Mouse (Mus musculus) lung, embryonic 16.5 days (tissue): Measurements from ENCODE around the gene Fbxo17. TPM values are rescaled to one million over a fixed set of nuclear protein-coding genes. Genes with fewer than 3 reads are reported as not detected.

Source experiments
- ATAC-seq: fragments of 200-750 bp; cut with Nextera tagmentation; 2 replicates; pipeline ENCODE4 v1.8.0; 2017; ENCODE audit warnings: low read depth, mild to moderate bottlenecking, moderate library complexity
- H3K27ac ChIP-seq: fragments of 300-500 bp; sonication (generic); 2 replicates; pipeline ENCODE4 v1.5.1; 2014; ENCODE audit warnings: mild to moderate bottlenecking, control low read depth, low read length
- H3K27me3 ChIP-seq: fragments of 300-500 bp; sonication (generic); 2 replicates; pipeline ENCODE4 v1.6.1; 2014; ENCODE audit warnings: low read depth, low read length, mixed read lengths; ENCODE audit not compliant: control insufficient read depth, insufficient read depth
- H3K36me3 ChIP-seq: fragments of 300-500 bp; sonication (generic); 2 replicates; pipeline ENCODE4 v1.6.1; 2014; ENCODE audit warnings: low read length; ENCODE audit not compliant: control insufficient read depth, insufficient read depth
- H3K4me1 ChIP-seq: fragments of 300-500 bp; sonication (generic); replicated peaks from 2 replicates; pipeline ENCODE4 v1.6.1; 2014; ENCODE audit warnings: low read length, mixed read lengths; ENCODE audit not compliant: control insufficient read depth, insufficient read depth
- H3K4me2 ChIP-seq: fragments of 300-500 bp; sonication (generic); 2 replicates; pipeline ENCODE4 v1.6.1; 2014; ENCODE audit warnings: low read depth, low read length, control low read depth
- H3K4me3 ChIP-seq: fragments of 300-500 bp; sonication (generic); 2 replicates; pipeline ENCODE4 v1.5.1; 2014; ENCODE audit warnings: mild to moderate bottlenecking, low read length, control low read depth
- H3K9ac ChIP-seq: fragments of 300-500 bp; sonication (generic); 2 replicates; pipeline ENCODE4 v1.6.1; 2014; ENCODE audit warnings: low read length, control low read depth
- H3K9me3 ChIP-seq: fragments of 300-500 bp; sonication (generic); 2 replicates; pipeline ENCODE4 v1.6.1; 2016; ENCODE audit warnings: low read length; ENCODE audit not compliant: control insufficient read depth
- WGBS: fragments of 180-500 bp; shearing (Covaris S2); extraction: QIAGEN DNeasy Blood & Tissue Kit; methylation state at CpG from one replicate; pipeline ENCODE4 v1.1.7; 2014; 5-methylcytosine and 5-hydroxymethylcytosine counted together
- polyA plus RNA-seq: library from polyadenylated mRNA; unstranded; fragments of >200 nt; fragmentation: Nextera tagmentation; extraction: Ambion mirVana; gene quantifications from 2 replicates; pipeline ENCODE4 v1.2.1, GENCODE M21; 2015

Fbxo17 gene
- polyA plus RNA-seq, 1 experiment from 2014 or later = 15.8 TPM

- peaks cover 11% of the 10 kb centered on the region for H3K36me3 ChIP-seq
Measured at GRCm38 (mm10) chr7:28749935-28750334, 33.3 kb downstream of the Fbxo17 start.

DNA sequence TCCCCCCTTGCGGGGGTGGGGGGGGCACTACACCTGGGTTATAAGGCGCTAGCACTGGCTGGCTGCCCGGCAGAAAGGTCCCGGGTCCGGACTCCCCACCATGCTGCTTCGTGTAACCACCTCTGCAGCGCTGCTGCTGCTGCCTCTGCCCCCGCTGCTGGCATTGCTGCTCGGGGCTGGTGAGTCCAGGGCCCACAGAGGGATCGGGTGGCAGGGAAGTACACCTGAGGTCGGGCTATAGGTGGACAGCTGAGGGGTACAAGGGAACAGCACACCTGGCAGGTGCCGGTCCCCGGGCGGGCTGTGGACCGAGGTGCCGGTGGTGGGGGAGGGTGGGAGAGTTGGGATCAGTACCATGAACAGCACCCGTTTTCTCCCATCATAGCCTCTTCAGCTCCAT, 39.5 kb downstream of the Fbxo17 start, which contains the start of gene Ccer2:
TSS of gene Ccer2 (plus strand) at position 96 of the 400 bp plus-strand sequence.
- Histone ChIP-seq H3K4me2 (no peak within 1 kb of the TSS), H3K4me3 (no peak within 1 kb of the TSS), H3K36me3 (peaks cover 15% of the 10 kb centered on the region), H3K9me3 (no peaks in the 10 kb centered on the region), H3K27ac (no peak within 1 kb of the TSS), H3K9ac (no peak within 1 kb of the TSS), H3K4me1 (peaks cover 2% of the 10 kb centered on the region; the same call in 1 of the 2 replicates), H3K27me3 (peaks cover 8% of the 10 kb centered on the region)
- ATAC-seq = no peak
- 1% methylated on average over 17 of the region's 17 CpGs for WGBS

More at GRCm38 (mm10) chr7:28749935-28750334, 33.3 kb downstream of the Fbxo17 start:
- Histone ChIP-seq H3K4me1 (no peaks in the 10 kb centered on the region), H3K27me3 (no peaks in the 10 kb centered on the region), H3K9me3 (no peaks in the 10 kb centered on the region), H3K9ac (no peak overlapping the region), H3K4me3 (no peak overlapping the region), H3K4me2 (no peak overlapping the region), H3K27ac (no peak overlapping the region)
- ATAC-seq = no peak
- WGBS = 91% methylated on average over 7 of the region's 7 CpGs

DNA sequence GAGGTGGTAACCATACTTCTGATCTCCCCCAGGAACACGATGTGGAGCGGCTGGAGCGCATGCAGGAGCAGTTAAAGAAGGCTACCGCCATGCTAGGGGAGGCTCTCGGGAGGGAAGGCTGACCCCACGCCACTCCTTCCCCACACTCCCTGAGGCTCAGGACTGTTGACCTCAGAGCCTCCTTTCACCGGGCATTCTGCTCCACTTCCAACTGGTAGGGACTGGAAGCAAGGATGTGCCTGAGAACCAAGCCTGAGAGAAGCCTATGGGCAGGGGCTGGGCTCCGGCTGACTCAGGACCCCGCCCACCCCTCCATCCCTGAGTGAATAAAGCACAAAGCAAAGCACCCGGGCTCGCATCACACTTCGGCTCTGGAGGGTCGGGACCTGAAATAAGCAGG, 42.0 kb downstream of the Fbxo17 start:
- H3K4me3 ChIP-seq = no peak overlapping the region
- peaks cover 2% of the 10 kb centered on the region; the same call in 1 of the 2 replicates for H3K4me1 ChIP-seq
- H3K27ac ChIP-seq = no peak overlapping the region
- 86% methylated on average over 13 of the region's 13 CpGs for WGBS
- H3K9ac ChIP-seq = no peak overlapping the region
- no peak overlapping the region for H3K4me2 ChIP-seq
- H3K27me3 ChIP-seq = peaks cover 8% of the 10 kb centered on the region
- H3K9me3 ChIP-seq = no peaks in the 10 kb centered on the region
- ATAC-seq = no peak
- H3K36me3 ChIP-seq = peaks cover 15% of the 10 kb centered on the region

DNA sequence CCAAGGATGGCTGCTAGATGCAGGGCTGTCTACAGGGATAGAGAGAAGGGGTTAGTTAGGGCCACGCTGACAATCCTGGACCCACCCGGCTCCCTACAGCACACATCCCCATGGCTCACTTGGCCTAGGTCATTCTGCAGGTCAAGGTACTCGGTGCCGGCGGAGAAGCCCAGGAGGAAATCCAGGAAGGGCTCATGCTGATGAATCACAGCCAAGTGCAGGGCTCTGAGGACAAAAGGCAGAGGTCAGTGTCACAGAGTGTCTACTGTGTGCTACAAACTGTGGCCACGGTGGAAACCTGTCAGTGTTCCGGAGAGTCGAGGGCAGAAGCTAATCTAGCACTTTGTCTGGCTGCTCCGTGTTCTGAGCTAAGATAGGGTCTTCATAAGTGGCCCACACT, 45.3 kb downstream of the Fbxo17 start:
- ATAC-seq = no peak
- Histone ChIP-seq H3K9ac (no peak overlapping the region), H3K4me1 (peaks cover 8% of the 10 kb centered on the region), H3K4me3 (no peak overlapping the region), H3K9me3 (no peaks in the 10 kb centered on the region), H3K27me3 (no peaks in the 10 kb centered on the region), H3K4me2 (no peak overlapping the region), H3K36me3 (peaks cover 14% of the 10 kb centered on the region; the same call in 1 of the 2 replicates), H3K27ac (no peak overlapping the region)
- 88% methylated on average over 9 of the region's 9 CpGs for WGBS

DNA sequence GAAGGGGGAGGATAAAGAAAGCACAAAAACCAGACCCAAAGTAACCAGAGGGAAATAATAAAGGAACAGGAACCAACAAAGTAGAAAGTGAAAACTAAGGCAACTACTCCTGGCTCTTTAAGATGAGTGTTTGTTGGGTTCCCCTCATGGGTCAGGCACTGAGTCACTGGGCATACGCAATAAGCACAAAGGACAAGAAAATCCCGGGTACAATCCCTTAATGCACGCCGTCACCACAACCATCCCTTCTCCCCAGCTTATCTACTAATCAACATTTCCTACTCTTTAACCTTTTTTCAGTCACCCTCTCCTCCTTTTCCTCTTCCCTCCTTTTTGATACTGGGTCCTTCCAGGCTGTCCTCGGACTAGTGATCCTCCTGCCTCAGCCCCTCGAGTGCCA, 48.6 kb downstream of the Fbxo17 start:
- Histone ChIP-seq H3K9me3 (no peaks in the 10 kb centered on the region), H3K27ac (no peak overlapping the region), H3K4me1 (peaks cover 17% of the 10 kb centered on the region), H3K27me3 (no peaks in the 10 kb centered on the region), H3K4me3 (peak overlapping the region; percentile 90; the same call in 1 of the 2 replicates), H3K9ac (no peak overlapping the region), H3K36me3 (peaks cover 4% of the 10 kb centered on the region; the same call in 1 of the 2 replicates), H3K4me2 (peak overlapping the region; percentile 84)
- WGBS = 83% methylated on average over 6 of the region's 6 CpGs
- no peak for ATAC-seq

DNA sequence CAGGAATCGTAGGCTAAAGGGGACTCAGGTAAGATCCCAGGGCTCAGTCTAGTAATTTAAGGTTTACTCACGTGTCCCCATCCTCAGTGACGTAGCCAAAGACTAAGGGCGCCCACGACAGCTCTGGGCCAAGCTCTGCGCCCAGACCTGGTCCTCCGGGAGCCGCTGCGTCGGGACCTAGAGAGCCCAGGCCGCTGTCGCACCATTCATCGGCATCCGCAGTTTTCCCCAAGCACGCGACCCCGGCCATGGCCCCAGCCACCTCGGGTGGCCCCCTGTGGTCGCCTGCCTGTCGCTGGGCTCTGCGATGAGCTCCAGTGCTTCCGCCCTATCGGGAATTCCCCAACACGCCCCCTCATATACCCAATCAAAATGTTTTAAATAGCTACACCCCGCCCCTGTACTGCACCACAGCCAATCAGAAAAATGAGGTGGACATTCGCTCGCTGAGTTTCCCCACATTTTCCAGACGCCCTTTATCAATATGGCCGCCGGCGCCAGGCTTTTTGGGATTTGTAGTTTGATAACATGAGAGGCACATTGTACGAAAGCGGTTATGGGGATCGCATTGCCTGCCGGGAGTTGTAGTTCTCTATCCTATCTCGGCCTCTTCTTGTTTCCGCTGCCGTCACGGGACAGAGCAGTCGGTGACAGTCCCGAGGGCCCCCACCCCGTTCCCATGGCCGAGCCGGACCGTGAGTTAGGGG, 49.7 kb downstream of the Fbxo17 start, which contains the start of gene Sirt2:
TSS of gene Sirt2 (plus strand) at position 563 of the 707 bp plus-strand sequence.
- ATAC-seq = peak; percentile 98
- no peak within 1 kb of the TSS for H3K27ac ChIP-seq
- under 1% methylated on average over 45 of the region's 45 CpGs for WGBS

DNA sequence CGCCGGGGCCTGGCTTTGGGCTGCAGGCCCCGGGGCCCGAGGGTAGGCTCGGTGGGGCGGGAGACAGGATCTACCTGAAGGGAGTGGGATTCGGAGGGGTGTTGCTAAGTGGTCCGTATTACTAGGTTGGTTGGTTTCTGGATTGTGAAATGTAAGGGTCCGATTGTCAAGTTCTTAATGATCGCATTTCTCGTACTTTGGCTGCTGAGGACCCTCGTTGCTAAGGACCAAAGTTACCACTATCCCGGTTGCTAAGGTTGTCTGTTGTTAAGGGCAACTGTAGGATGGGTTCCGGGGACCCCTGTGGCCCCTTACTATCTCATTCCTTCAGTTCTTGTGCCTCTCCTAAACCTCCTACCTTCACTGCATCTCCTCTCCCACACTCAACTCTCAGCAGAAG, 50.3 kb downstream of the Fbxo17 start:
- Histone ChIP-seq H3K4me1 (peaks cover 17% of the 10 kb centered on the region), H3K9me3 (no peaks in the 10 kb centered on the region), H3K27me3 (no peaks in the 10 kb centered on the region), H3K9ac (peak overlapping the region; percentile 83), H3K36me3 (no peaks in the 10 kb centered on the region), H3K4me2 (peak overlapping the region; percentile 65), H3K27ac (no peak overlapping the region), H3K4me3 (peak overlapping the region; percentile 90)
- WGBS = 3% methylated on average over 14 of the region's 14 CpGs
- ATAC-seq = no peak

More for the DNA sequence above, 49.7 kb downstream of the Fbxo17 start, which contains the start of gene Sirt2:
- Histone ChIP-seq H3K27me3 (no peaks in the 10 kb centered on the region), H3K9me3 (no peaks in the 10 kb centered on the region), H3K4me1 (peaks cover 17% of the 10 kb centered on the region), H3K4me2 (peak within 1 kb of the TSS; percentile 84), H3K4me3 (peak within 1 kb of the TSS; percentile 90), H3K9ac (peak within 1 kb of the TSS; percentile 83), H3K36me3 (peaks cover 4% of the 10 kb centered on the region; the same call in 1 of the 2 replicates)

DNA sequence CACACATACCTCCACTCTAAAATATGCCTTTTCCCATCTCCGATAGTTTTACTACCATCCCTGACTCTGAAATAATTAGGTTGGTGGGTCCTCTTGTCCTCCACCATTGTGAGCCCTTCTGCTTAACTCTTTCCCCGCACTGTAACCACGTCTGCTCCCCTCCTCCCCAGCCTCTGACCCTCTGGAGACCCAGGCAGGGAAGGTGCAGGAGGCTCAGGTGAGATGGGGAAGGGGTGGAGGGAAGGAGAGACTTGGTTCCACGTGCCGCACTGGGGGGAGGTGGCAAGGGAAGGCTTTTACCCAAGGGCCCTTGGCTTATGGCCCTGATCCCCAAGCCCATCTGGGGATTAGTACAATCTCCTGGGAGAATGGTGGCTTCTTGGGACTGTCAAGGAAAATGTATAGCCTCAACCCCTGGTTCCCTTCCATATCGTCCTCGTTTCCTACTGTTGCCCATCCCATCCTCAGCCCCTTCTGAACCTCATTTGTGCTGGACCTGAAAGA, 50.9 kb downstream of the Fbxo17 start, which contains the start of gene Nfkbib:
TSS of gene Nfkbib (minus strand) at position 51 of the 504 bp plus-strand sequence.
- peaks cover 17% of the 10 kb centered on the region for H3K4me1 ChIP-seq
- H3K27ac ChIP-seq = no peak within 1 kb of the TSS
- H3K27me3 ChIP-seq = no peaks in the 10 kb centered on the region
- no peaks in the 10 kb centered on the region for H3K9me3 ChIP-seq
- ATAC-seq = no peak
- peak within 1 kb of the TSS; percentile 90 for H3K4me3 ChIP-seq
- H3K4me2 ChIP-seq = peak within 1 kb of the TSS; percentile 84
- no peaks in the 10 kb centered on the region for H3K36me3 ChIP-seq
- 63% methylated on average over 7 of the region's 7 CpGs for WGBS
- H3K9ac ChIP-seq = peak within 1 kb of the TSS; percentile 83

DNA sequence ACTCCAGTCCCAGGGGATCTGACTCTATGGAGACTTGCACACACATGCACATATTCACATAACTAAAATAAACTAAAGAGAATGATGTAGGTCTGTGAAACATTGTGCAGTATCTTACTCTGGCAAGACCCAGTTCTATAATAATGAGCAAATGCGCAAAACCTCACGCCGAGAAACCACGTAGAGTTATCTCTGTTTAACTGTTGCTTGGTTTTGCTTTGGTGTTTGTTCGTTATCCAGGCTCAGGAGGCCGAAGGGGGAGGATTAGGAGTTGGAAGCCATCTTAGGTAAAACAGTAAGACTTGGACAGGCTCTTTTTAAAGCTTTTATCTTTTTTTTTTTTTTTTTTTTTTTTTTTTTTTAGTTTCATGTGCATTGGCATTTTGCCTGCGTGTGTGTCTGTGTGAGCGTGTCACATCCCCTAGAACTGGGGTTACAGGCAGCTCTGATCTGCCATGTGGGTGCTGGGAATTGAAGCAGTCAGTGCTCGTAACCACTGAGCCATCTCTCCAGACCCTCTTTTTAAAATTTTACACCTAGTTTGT, 52.9 kb downstream of the Fbxo17 start:
- WGBS = 86% methylated on average over 9 of the region's 9 CpGs
- no peak overlapping the region for H3K27ac ChIP-seq

More for the DNA sequence above, 52.9 kb downstream of the Fbxo17 start:
- ATAC-seq = no peak
- H3K4me1 ChIP-seq = peaks cover 17% of the 10 kb centered on the region
- no peaks in the 10 kb centered on the region for H3K27me3 ChIP-seq
- H3K36me3 ChIP-seq = 0 out of 2 replicates have a peak, but pooled peaks cover 3% of the 10 kb centered on the region
- no peak overlapping the region for H3K9ac ChIP-seq
- no peak overlapping the region for H3K4me3 ChIP-seq
- no peak overlapping the region for H3K4me2 ChIP-seq
- H3K9me3 ChIP-seq = no peaks in the 10 kb centered on the region
